Mouse (Mus musculus): ENCODE measurements around the gene Gm20422. TPM values are rescaled to one million over a fixed set of nuclear protein-coding genes. Genes with fewer than 3 reads are reported as not detected.
A peak's percentile ranks its signal among the peaks of the same experiment; 100 is the strongest.

Gene Gm20422
- polyA plus RNA-seq, 1 experiment from 2014 or later: 0.59 TPM

- ATAC-seq (ENCODE audit: borderline replicate concordance, extremely low read depth, low FRiP score, low TSS enrichment): peak; percentile 71
- WGBS: under 1% methylated on average over 44 of the region's 48 CpGs
- H3K4me1 ChIP-seq: peaks cover 23% of the 10 kb centered on the region
Measured at GRCm38 (mm10) chr8:69791415-69792068, 16.9 kb upstream of the Gm20422 start.

GRCm38 (mm10) chr8:69790773-69791367, 16.2 kb upstream of the Gm20422 start, which contains the start of the genes Atp13a1 and Zfp866:
TSS of gene Atp13a1 (plus strand) at chr8:69791163.
TSS of gene Zfp866 (minus strand) at chr8:69791178.
- H3K27ac ChIP-seq: peak within 1 kb of the TSS; percentile 77
- no peaks in the 10 kb centered on the region for H3K27me3 ChIP-seq
- peak within 1 kb of the TSS; percentile 68 for H3K4me2 ChIP-seq
- peak; percentile 93 for ATAC-seq (ENCODE audit: borderline replicate concordance, extremely low read depth, low FRiP score, low TSS enrichment)
- no peaks in the 10 kb centered on the region for H3K9me3 ChIP-seq
- peak within 1 kb of the TSS; percentile 91 for H3K9ac ChIP-seq
- H3K4me1 ChIP-seq: peaks cover 23% of the 10 kb centered on the region
- under 1% methylated on average over 38 of the region's 38 CpGs for WGBS
- H3K4me3 ChIP-seq: peak within 1 kb of the TSS; percentile 95
- peaks cover 26% of the 10 kb centered on the region for H3K36me3 ChIP-seq

More at GRCm38 (mm10) chr8:69791415-69792068, 16.9 kb upstream of the Gm20422 start:
- peaks cover 33% of the 10 kb centered on the region for H3K36me3 ChIP-seq
- peak overlapping the region; percentile 91 for H3K9ac ChIP-seq
- H3K4me3 ChIP-seq: peak overlapping the region; percentile 95
- peak overlapping the region; percentile 68 for H3K4me2 ChIP-seq
- peak overlapping the region; percentile 77 for H3K27ac ChIP-seq
- H3K9me3 ChIP-seq: no peaks in the 10 kb centered on the region
- no peaks in the 10 kb centered on the region for H3K27me3 ChIP-seq

- ATAC-seq (ENCODE audit: borderline replicate concordance, extremely low read depth, low FRiP score, low TSS enrichment): no peak
- 27% methylated on average over 11 of the region's 11 CpGs for WGBS
- Histone ChIP-seq H3K9ac (peak overlapping the region; percentile 91; the same call in 1 of the 2 replicates), H3K27ac (peak overlapping the region; percentile 77), H3K36me3 (peaks cover 21% of the 10 kb centered on the region), H3K4me3 (peak overlapping the region; percentile 95), H3K27me3 (no peaks in the 10 kb centered on the region), H3K9me3 (no peaks in the 10 kb centered on the region), H3K4me1 (peaks cover 23% of the 10 kb centered on the region), H3K4me2 (peak overlapping the region; percentile 68)
Measured at GRCm38 (mm10) chr8:69790364-69790763, 15.7 kb upstream of the Gm20422 start.

- no peak for ATAC-seq (ENCODE audit: borderline replicate concordance, extremely low read depth, low FRiP score, low TSS enrichment)
- Histone ChIP-seq H3K27ac (no peak overlapping the region), H3K36me3 (peaks cover 15% of the 10 kb centered on the region), H3K9ac (no peak overlapping the region), H3K4me1 (peaks cover 23% of the 10 kb centered on the region), H3K4me3 (peak overlapping the region; percentile 95; the same call in 1 of the 2 replicates), H3K27me3 (no peaks in the 10 kb centered on the region), H3K9me3 (no peaks in the 10 kb centered on the region), H3K4me2 (peak overlapping the region; percentile 68; the same call in 1 of the 2 replicates)
- WGBS: 61% methylated on average over 5 of the region's 5 CpGs
Measured at GRCm38 (mm10) chr8:69789731-69790130, 15.0 kb upstream of the Gm20422 start.

GRCm38 (mm10) chr8:69789105-69789504, 14.4 kb upstream of the Gm20422 start:
- WGBS: 89% methylated on average over 5 of the region's 5 CpGs
- no peak overlapping the region for H3K27ac ChIP-seq
- ATAC-seq (ENCODE audit: borderline replicate concordance, extremely low read depth, low FRiP score, low TSS enrichment): no peak

GRCm38 (mm10) chr8:69777111-69777510, 2.4 kb upstream of the Gm20422 start:
- H3K36me3 ChIP-seq: no peaks in the 10 kb centered on the region
- no peaks in the 10 kb centered on the region for H3K27me3 ChIP-seq
- no peak overlapping the region for H3K27ac ChIP-seq
- 56% methylated on average over 11 of the region's 12 CpGs for WGBS
- H3K9ac ChIP-seq: no peak overlapping the region
- no peaks in the 10 kb centered on the region for H3K9me3 ChIP-seq
- H3K4me3 ChIP-seq: no peak overlapping the region
- H3K4me1 ChIP-seq: peaks cover 9% of the 10 kb centered on the region; the same call in 1 of the 2 replicates
- ATAC-seq (ENCODE audit: borderline replicate concordance, extremely low read depth, low FRiP score, low TSS enrichment): no peak
- H3K4me2 ChIP-seq: no peak overlapping the region

More at GRCm38 (mm10) chr8:69789105-69789504, 14.4 kb upstream of the Gm20422 start:
- H3K4me3 ChIP-seq: no peak overlapping the region
- H3K27me3 ChIP-seq: no peaks in the 10 kb centered on the region
- no peak overlapping the region for H3K9ac ChIP-seq
- peaks cover 10% of the 10 kb centered on the region for H3K36me3 ChIP-seq
- H3K4me2 ChIP-seq: no peak overlapping the region
- H3K9me3 ChIP-seq: no peaks in the 10 kb centered on the region
- H3K4me1 ChIP-seq: peaks cover 23% of the 10 kb centered on the region

- peak overlapping the region; percentile 90 for H3K4me3 ChIP-seq
- H3K4me1 ChIP-seq: peaks cover 9% of the 10 kb centered on the region; the same call in 1 of the 2 replicates
- H3K9me3 ChIP-seq: no peaks in the 10 kb centered on the region
- no peaks in the 10 kb centered on the region for H3K27me3 ChIP-seq
- H3K4me2 ChIP-seq: peak overlapping the region; percentile 43
- no peak overlapping the region for H3K9ac ChIP-seq
- peak overlapping the region; percentile 100 for H3K27ac ChIP-seq
- peak; percentile 3; the same call in 1 of the 2 replicates for ATAC-seq (ENCODE audit: borderline replicate concordance, extremely low read depth, low FRiP score, low TSS enrichment)
- H3K36me3 ChIP-seq: peaks cover 6% of the 10 kb centered on the region; the same call in 1 of the 2 replicates
- 46% methylated on average over 2 of the region's 2 CpGs for WGBS
Measured at GRCm38 (mm10) chr8:69775149-69775534, 456 bp upstream of the Gm20422 start.

- H3K4me1 ChIP-seq: peaks cover 9% of the 10 kb centered on the region; the same call in 1 of the 2 replicates
- WGBS: 79% methylated on average over 2 of the region's 2 CpGs
- no peaks in the 10 kb centered on the region for H3K27me3 ChIP-seq
- ATAC-seq (ENCODE audit: borderline replicate concordance, extremely low read depth, low FRiP score, low TSS enrichment): no peak
- H3K27ac ChIP-seq: no peak overlapping the region
- no peaks in the 10 kb centered on the region for H3K9me3 ChIP-seq
- no peak overlapping the region for H3K4me2 ChIP-seq
- peaks cover 35% of the 10 kb centered on the region for H3K36me3 ChIP-seq
- H3K4me3 ChIP-seq: no peak overlapping the region
- no peak overlapping the region for H3K9ac ChIP-seq
Measured at GRCm38 (mm10) chr8:69772106-69772505, 2.6 kb downstream of the Gm20422 start.

GRCm38 (mm10) chr8:69771221-69771620, 3.5 kb downstream of the Gm20422 start:
- 80% methylated on average over 9 of the region's 9 CpGs for WGBS
- no peak overlapping the region for H3K4me2 ChIP-seq
- H3K4me1 ChIP-seq: peaks cover 9% of the 10 kb centered on the region; the same call in 1 of the 2 replicates
- H3K27me3 ChIP-seq: no peaks in the 10 kb centered on the region
- no peak overlapping the region for H3K4me3 ChIP-seq
- peaks cover 43% of the 10 kb centered on the region for H3K36me3 ChIP-seq
- no peak overlapping the region for H3K9ac ChIP-seq
- H3K27ac ChIP-seq: no peak overlapping the region
- no peak for ATAC-seq (ENCODE audit: borderline replicate concordance, extremely low read depth, low FRiP score, low TSS enrichment)
- H3K9me3 ChIP-seq: 0 out of 2 replicates have a peak, but pooled peaks cover 4% of the 10 kb centered on the region

GRCm38 (mm10) chr8:69761814-69762445, 12.8 kb downstream of the Gm20422 start:
- 87% methylated on average over 4 of the region's 4 CpGs for WGBS
- ATAC-seq (ENCODE audit: borderline replicate concordance, extremely low read depth, low FRiP score, low TSS enrichment): no peak
- Histone ChIP-seq H3K27me3 (no peaks in the 10 kb centered on the region), H3K36me3 (peaks cover 66% of the 10 kb centered on the region), H3K4me2 (no peak overlapping the region), H3K9ac (no peak overlapping the region), H3K27ac (no peak overlapping the region), H3K9me3 (0 out of 2 replicates have a peak, but pooled peaks cover 8% of the 10 kb centered on the region), H3K4me1 (no peaks in the 10 kb centered on the region), H3K4me3 (no peak overlapping the region)

GRCm38 (mm10) chr8:69758316-69758715, 16.4 kb downstream of the Gm20422 start:
- WGBS: 95% methylated on average over 5 of the region's 5 CpGs
- H3K4me3 ChIP-seq: no peak overlapping the region
- H3K4me2 ChIP-seq: no peak overlapping the region
- H3K27ac ChIP-seq: no peak overlapping the region
- H3K27me3 ChIP-seq: no peaks in the 10 kb centered on the region
- ATAC-seq (ENCODE audit: borderline replicate concordance, extremely low read depth, low FRiP score, low TSS enrichment): no peak
- H3K9ac ChIP-seq: no peak overlapping the region
- H3K9me3 ChIP-seq: no peaks in the 10 kb centered on the region
- peaks cover 41% of the 10 kb centered on the region for H3K36me3 ChIP-seq
- no peaks in the 10 kb centered on the region for H3K4me1 ChIP-seq

Data from lung, embryonic 15.5 days (tissue).